Mouse (Mus musculus): ENCODE results near the gene Smim5.
"Not testable (repeated sequence)": the region's sequence is repeated elsewhere in the genome, so short reads cannot be mapped to it uniquely, and the experiment has no call there.

Gene Smim5

GRCm38 (mm10) chr11:115899486-115900266, at the start of gene Smim5:
Smim5 (plus strand) TSS chr11:115899966.
- DNase-seq (ENCODE audit: low read depth) = peak; percentile 79

- no peak for DNase-seq (ENCODE audit: low read depth)
Measured at GRCm38 (mm10) chr11:115854674-115855073, 45.1 kb upstream of the Smim5 start.

- not testable (repeated sequence) for DNase-seq (ENCODE audit: low read depth)
Measured at GRCm38 (mm10) chr11:115857146-115857545, 42.6 kb upstream of the Smim5 start.

GRCm38 (mm10) chr11:115857936-115858335, 41.8 kb upstream of the Smim5 start:
- DNase-seq (ENCODE audit: low read depth) = no peak

- no peak for DNase-seq (ENCODE audit: low read depth)
Measured at GRCm38 (mm10) chr11:115858354-115858753, 41.4 kb upstream of the Smim5 start, which contains the start of gene Myo15b. Myo15b (plus strand) TSS chr11:115858406.

GRCm38 (mm10) chr11:115859143-115859945, 40.4 kb upstream of the Smim5 start:
- DNase-seq (ENCODE audit: low read depth) = no peak

- peak; percentile 32 for DNase-seq (ENCODE audit: low read depth)
Measured at GRCm38 (mm10) chr11:115863895-115864294, 35.9 kb upstream of the Smim5 start.

- DNase-seq (ENCODE audit: low read depth) = peak; percentile 59
Measured at GRCm38 (mm10) chr11:115869393-115869792, 30.4 kb upstream of the Smim5 start.

- no peak for DNase-seq (ENCODE audit: low read depth)
Measured at GRCm38 (mm10) chr11:115872437-115872836, 27.3 kb upstream of the Smim5 start.

- no peak for DNase-seq (ENCODE audit: low read depth)
Measured at GRCm38 (mm10) chr11:115875935-115876334, 23.8 kb upstream of the Smim5 start.

- peak; percentile 21 for DNase-seq (ENCODE audit: low read depth)
Measured at GRCm38 (mm10) chr11:115876438-115876837, 23.3 kb upstream of the Smim5 start.

GRCm38 (mm10) chr11:115877174-115877755, 22.5 kb upstream of the Smim5 start:
- DNase-seq (ENCODE audit: low read depth) = peak; percentile 26

GRCm38 (mm10) chr11:115878071-115878470, 21.7 kb upstream of the Smim5 start:
- no peak for DNase-seq (ENCODE audit: low read depth)

GRCm38 (mm10) chr11:115881002-115881401, 18.8 kb upstream of the Smim5 start:
- DNase-seq (ENCODE audit: low read depth) = peak; percentile 62

GRCm38 (mm10) chr11:115883251-115883650, 16.5 kb upstream of the Smim5 start:
- DNase-seq (ENCODE audit: low read depth) = no peak

GRCm38 (mm10) chr11:115884361-115884760, 15.4 kb upstream of the Smim5 start:
- no peak for DNase-seq (ENCODE audit: low read depth)

GRCm38 (mm10) chr11:115885281-115885680, 14.5 kb upstream of the Smim5 start:
- DNase-seq (ENCODE audit: low read depth) = no peak

GRCm38 (mm10) chr11:115886446-115886845, 13.3 kb upstream of the Smim5 start:
- DNase-seq (ENCODE audit: low read depth) = no peak

GRCm38 (mm10) chr11:115888020-115888419, 11.7 kb upstream of the Smim5 start:
- no peak for DNase-seq (ENCODE audit: low read depth)

- no peak for DNase-seq (ENCODE audit: low read depth)
Measured at GRCm38 (mm10) chr11:115889159-115889558, 10.6 kb upstream of the Smim5 start.

GRCm38 (mm10) chr11:115892213-115892612, 7.6 kb upstream of the Smim5 start:
- no peak for DNase-seq (ENCODE audit: low read depth)

GRCm38 (mm10) chr11:115893071-115893470, 6.7 kb upstream of the Smim5 start:
- no peak for DNase-seq (ENCODE audit: low read depth)
